Mouse (Mus musculus) kidney, adult 18-20 months (tissue): ENCODE measurements at regions not wholly inside any gene's neighbourhood (a gene's known extent, or its start where the extent isn't known, plus 50 kb on each side); places are given as distances from the start of the nearest gene placed in this dataset.

Source experiments
- DNase-seq: peaks from one replicate; pipeline ENCODE4 v3.0.0; 2021

DNA sequence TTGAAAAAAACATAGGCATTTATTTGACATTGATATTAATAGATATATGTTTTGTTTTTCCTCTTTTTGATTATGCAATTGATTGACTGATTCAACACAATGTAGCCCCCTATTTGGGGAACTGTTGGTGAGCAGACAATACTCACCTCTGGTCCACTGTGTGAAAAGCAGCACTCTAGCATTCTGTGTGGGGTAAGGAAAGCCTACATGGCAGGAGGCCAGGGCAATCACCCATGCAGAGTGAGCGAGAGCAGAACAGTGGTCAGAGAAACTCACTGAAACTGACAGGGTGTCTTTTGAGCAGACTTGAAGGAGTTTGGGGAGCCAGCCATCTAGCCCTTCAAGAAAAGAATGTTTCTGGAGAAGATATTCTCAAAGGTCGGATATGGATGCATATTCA is 73.2 kb upstream of the Azi2 start:
- DNase-seq, result peak; percentile 28

- DNase-seq, result no peak
Measured at GRCm38 (mm10) chr9:117966326-117966989, 73.8 kb upstream of the Azi2 start.

- no peak for DNase-seq
Measured at GRCm38 (mm10) chr9:117962088-117963030, 77.9 kb upstream of the Azi2 start.

- DNase-seq, result no peak
Measured at GRCm38 (mm10) chr9:117959845-117960244, 80.5 kb upstream of the Azi2 start.

GRCm38 (mm10) chr9:117957195-117957594 is 83.1 kb upstream of the Azi2 start:
- no peak for DNase-seq

DNA sequence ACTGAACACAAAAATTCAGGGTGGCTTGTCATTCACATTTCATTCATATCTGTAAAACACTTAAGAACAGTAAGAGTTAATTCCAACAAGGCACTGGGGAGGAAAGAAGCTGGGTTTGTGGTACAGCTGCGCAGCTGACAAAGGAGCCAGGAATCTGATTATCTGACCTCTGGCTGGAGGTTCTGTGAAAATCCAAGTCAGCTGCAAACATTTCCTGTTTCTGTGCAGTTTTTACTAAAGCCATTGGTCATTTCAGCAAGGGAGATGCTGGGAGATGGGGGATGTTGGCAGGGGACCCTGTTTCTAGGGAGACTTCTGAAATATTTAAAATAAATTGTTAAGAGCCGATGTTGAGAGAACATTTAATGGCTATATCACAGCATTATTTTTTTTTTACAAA is 83.6 kb upstream of the Azi2 start:
- no peak for DNase-seq

- DNase-seq, result no peak
Measured at GRCm38 (mm10) chr9:117927466-117927847, 112.8 kb upstream of the Azi2 start.

DNA sequence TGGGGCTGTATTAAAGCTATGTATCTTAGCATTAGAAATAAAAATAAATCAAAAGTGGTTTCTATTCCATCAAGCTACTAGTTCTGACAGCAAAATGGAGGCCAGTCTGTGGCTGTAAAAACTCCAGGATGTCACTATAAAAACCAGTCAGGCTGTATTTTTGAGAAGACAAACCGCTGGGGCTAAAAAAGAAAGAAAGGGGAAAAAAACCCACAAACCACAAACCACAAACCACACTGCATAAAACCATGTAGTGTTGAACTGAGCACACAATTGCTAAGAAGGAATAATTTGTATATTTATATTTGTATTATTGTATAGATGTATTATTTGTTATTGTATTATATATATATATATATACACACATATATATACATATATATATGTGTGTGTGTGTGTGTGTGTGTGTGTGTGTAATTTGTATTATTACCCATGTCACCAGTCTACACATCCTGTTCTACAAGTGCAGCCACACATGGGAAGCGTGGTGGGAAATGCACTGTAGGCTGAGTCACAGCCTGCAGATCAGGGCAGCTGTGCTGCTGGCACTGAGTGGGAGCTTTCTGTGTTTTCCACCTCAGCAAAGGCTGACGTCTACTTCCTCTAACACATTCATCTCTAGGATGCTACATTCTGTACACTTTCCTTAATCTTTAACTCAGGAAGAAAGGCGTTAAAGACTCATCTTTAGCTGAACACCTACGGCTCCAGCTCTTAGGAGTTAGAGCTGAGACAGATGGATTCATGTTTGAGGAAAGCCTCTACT is 113.4 kb upstream of the Azi2 start:
- no peak for DNase-seq

GRCm38 (mm10) chr9:117922992-117923391 is 117.3 kb upstream of the Azi2 start:
- DNase-seq, result no peak

DNA sequence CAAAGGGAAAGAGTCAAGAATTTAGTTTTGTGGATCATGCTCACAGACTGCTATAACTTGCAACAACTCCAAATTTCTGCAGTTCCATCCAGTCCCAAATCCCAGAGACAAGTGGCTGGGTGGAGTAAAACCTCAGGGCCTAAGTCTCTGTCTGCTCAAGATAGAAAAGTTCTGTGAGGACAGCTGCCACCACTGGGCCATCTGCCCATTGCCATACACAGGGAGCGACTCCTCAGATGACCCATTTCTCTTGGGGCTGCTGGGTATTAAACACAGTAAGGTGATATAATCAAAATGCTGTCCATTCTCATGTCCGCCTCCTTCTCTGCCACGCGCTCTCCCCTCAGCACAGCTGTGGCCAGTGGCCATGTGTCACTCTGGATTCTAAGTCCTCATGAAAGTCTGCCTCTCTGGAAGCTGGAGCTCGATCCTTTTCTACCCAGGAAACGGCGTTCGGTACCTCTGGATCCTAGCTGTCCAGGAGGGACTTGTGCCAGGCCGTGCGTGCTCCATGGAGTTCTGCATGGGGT is 132.3 kb upstream of the Azi2 start:
- no peak for DNase-seq

DNA sequence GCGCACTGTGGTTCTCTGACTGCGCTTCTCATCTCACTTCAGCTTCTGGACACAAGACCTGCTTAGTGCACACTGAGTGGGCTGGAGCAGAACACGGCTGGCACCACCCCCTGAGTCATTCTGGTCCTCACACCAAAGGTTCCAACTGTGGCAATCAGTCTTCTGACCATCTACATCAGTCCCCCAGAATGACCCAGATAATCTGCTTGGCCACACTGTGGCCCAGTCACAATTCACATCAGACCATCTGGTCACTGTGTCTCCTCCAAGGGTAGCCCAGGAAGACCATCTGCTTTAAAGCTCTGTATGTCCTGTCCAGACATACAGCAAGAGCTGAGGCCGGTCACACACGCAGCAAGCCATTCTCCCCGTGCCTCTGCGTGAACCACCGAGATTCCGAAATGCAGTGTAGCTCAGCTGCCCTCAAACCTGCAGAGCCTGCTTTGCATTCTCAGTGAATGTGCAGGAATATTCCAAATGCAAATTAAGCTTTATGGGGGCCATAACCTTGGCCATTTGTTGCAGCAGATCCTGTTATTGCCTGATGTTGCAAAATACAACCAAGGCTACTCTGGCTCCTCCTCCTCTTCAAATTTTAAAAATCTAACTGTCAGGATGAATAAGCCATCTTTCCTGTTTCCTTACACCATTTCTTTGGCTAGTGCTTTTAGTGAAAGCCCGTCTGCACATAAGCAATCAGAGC is 135.1 kb upstream of the Azi2 start:
- DNase-seq, result no peak

DNA sequence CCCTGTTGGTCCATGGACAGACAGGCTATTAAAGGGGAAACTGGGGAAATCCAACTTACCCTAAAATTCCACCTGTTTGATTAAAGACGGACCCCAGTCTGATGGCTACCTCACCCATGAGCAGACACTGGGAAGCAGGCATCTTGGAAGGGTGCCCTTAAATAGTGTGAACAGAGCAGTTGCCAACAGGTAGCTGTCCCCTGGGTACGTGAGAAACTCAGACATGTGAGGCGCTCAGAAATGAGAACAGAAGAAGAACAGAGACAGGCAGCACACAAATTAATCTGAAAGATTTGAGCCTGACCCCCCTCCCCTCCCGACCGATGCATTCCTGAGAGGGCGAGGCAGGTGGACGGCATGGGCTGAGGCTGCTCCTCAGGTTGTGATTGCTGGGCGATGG is 135.7 kb upstream of the Azi2 start:
- DNase-seq, result no peak

- peak; percentile 17 for DNase-seq
Measured at GRCm38 (mm10) chr9:117903025-117903424, 137.3 kb upstream of the Azi2 start.

GRCm38 (mm10) chr9:117902239-117902939 is 137.9 kb upstream of the Azi2 start:
- no peak for DNase-seq

DNA sequence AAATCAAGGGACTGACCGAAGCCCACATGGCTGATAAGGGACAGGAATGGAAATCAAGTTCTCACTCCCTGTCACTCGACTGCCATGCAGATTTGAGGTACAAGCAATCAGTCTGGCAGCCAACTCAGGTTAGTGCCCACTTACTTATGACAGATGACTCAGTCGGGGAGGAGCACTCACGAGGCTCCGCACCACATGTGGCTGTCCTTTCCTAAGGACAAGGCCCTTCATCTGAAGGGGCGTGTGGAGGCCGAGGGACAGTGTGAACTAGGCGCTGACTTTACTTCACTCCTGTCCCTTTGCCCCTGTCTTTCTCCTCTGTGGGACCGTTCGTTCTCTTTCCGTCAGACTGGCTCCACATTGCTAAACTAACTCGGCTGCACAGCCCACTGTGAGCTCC is 139.7 kb upstream of the Azi2 start:
- no peak for DNase-seq

DNA sequence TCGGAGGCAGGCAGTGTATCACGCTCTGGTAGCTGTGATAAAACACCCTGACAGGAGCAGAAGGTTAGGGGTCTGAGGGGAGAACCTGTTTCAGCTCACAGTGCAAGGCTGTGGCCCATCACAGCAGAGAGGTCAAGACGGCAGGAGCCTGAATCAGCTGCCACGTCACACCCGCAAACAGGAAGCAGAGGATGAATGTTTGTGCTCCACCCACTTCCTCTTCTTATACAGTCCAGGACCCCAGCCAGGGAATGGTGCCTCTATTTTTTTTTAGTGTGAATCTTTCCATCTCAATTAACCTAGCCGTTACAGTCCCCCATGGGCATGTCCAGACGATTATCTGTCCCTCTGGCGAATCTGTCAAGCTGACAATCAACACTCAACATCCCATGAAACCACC is 143.8 kb upstream of the Azi2 start:
- no peak for DNase-seq

DNA sequence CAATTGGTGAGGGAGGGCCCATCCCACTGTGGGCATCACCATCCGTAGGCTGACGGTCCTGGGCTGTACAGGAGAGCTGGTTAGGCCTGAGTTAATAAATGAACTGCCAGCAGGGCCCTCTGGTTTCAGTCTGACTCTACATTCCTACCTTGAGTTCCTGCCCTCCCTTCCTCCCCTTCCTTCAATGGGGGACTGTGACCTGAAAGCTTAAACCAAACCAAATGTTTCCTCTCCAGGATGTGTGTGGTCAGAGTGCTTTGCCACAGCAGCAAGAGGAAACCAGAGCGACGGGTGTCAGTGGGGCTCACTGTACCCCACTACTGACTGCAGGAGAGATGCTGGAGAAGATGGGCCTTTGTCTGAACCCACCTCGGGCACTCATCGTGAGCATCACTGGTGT is 147.7 kb upstream of the Azi2 start:
- no peak for DNase-seq

- DNase-seq, result no peak
Measured at GRCm38 (mm10) chr9:117873172-117873571, 167.1 kb upstream of the Azi2 start.

DNA sequence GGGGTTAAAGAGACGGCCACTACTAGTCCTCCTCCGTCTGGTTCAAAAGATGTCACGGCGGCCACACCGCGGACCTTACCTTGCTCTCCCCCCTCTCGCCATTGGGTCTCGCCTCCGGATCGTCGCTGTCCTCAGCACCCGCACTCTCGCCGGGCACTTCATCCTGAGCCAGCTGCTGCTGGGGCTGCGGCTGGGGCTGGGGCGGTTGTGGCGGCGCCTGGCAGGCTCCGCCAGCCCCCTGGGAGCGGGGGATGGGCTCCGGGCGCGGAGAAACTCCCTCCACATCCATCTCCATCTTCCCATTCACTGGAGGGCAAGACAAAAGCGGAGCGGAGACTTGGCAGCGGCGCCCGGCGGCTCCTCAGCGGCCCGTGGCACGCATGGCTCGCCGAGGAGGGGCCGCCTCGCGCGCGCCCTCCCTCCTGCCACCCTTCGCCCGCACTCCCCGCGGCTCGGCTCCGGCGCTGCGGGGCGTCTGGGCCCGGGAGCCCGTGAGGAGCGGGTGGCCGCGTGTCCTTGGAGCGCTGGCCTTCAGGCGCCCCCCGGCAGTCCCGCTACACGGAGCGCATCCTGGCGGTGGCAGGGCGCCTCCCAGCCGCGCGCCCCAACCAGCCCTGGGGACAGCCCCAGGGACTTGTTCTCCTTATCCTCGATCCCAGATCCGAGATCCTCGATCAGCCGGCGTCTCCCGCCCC is 167.8 kb upstream of the Azi2 start:
- no peak for DNase-seq

GRCm38 (mm10) chr9:117872021-117872386 is 168.3 kb upstream of the Azi2 start:
- DNase-seq, result no peak

DNA sequence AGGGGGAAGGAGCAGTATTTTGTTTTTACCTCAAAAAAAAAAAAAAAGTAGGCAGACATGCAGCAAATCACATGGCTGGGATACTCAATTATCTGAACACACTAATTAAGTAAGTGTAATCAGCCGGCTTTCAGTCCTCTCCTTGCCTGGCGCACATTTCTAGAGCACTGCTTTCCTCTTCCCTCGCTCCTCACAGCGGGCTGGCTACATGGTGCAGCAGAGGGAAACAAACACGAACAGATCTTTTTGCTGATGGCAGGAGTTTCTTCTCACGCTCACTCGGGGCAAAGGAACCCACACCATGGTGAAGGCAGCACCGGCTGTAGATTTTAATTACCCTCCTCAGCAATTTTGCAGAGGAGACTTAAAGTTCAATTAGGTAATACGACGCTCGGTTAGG is 169.7 kb upstream of the Azi2 start:
- no peak for DNase-seq
